Mouse (Mus musculus) ovary, postnatal 10 days (tissue): ENCODE results near the gene Slc6a17.
A peak's percentile ranks its signal among the peaks of the same experiment; 100 is the strongest.

Experiments used
- DNase-seq: peaks from one replicate; pipeline ENCODE4 v3.0.0; 2022; ENCODE audit warnings: low spot score

Gene Slc6a17

GRCm38 (mm10) chr3:107517631-107518108 lies at the start of gene Slc6a17:
TSS of gene Slc6a17 (minus strand) at chr3:107518018.
- DNase-seq: peak; percentile 32

GRCm38 (mm10) chr3:107565331-107565730 lies 47.5 kb upstream of the Slc6a17 start:
- no peak for DNase-seq

GRCm38 (mm10) chr3:107563880-107564279 lies 46.1 kb upstream of the Slc6a17 start:
- no peak for DNase-seq

GRCm38 (mm10) chr3:107562591-107562990 lies 44.8 kb upstream of the Slc6a17 start:
- no peak for DNase-seq

- no peak for DNase-seq
These were observed 44.3 kb upstream of the Slc6a17 start for GRCm38 (mm10) chr3:107562104-107562503.

GRCm38 (mm10) chr3:107559183-107559582 lies 41.4 kb upstream of the Slc6a17 start:
- DNase-seq: no peak

- DNase-seq: no peak
These were observed 40.9 kb upstream of the Slc6a17 start for GRCm38 (mm10) chr3:107558740-107559139.

GRCm38 (mm10) chr3:107554842-107555241 lies 37.0 kb upstream of the Slc6a17 start, which contains the start of gene Ubl4b:
TSS of gene Ubl4b (minus strand) at chr3:107555073.
- no peak for DNase-seq

GRCm38 (mm10) chr3:107550409-107551049 lies 32.7 kb upstream of the Slc6a17 start:
- DNase-seq: no peak

- no peak for DNase-seq
These were observed 29.1 kb upstream of the Slc6a17 start for GRCm38 (mm10) chr3:107546956-107547355.

- DNase-seq: no peak
These were observed 28.0 kb upstream of the Slc6a17 start for GRCm38 (mm10) chr3:107545716-107546412.

- no peak for DNase-seq
These were observed 27.5 kb upstream of the Slc6a17 start for GRCm38 (mm10) chr3:107545278-107545677.

GRCm38 (mm10) chr3:107543158-107544080 lies 25.6 kb upstream of the Slc6a17 start:
- DNase-seq: no peak

GRCm38 (mm10) chr3:107542584-107542983 lies 24.8 kb upstream of the Slc6a17 start:
- no peak for DNase-seq

- no peak for DNase-seq
These were observed 19.7 kb upstream of the Slc6a17 start for GRCm38 (mm10) chr3:107537504-107537889.

GRCm38 (mm10) chr3:107536810-107537503 lies 19.1 kb upstream of the Slc6a17 start:
- DNase-seq: no peak

GRCm38 (mm10) chr3:107534951-107535350 lies 17.1 kb upstream of the Slc6a17 start:
- DNase-seq: no peak

- DNase-seq: no peak
These were observed 15.7 kb upstream of the Slc6a17 start for GRCm38 (mm10) chr3:107533532-107533931.

- DNase-seq: no peak
These were observed 12.8 kb upstream of the Slc6a17 start for GRCm38 (mm10) chr3:107530581-107530980.

GRCm38 (mm10) chr3:107529182-107529581 lies 11.4 kb upstream of the Slc6a17 start:
- no peak for DNase-seq

- DNase-seq: no peak
These were observed 10.7 kb upstream of the Slc6a17 start for GRCm38 (mm10) chr3:107528401-107529118.
